Comparison of ENCODE assay signal across 9 mouse cellular contexts in the genomic region with DNA sequence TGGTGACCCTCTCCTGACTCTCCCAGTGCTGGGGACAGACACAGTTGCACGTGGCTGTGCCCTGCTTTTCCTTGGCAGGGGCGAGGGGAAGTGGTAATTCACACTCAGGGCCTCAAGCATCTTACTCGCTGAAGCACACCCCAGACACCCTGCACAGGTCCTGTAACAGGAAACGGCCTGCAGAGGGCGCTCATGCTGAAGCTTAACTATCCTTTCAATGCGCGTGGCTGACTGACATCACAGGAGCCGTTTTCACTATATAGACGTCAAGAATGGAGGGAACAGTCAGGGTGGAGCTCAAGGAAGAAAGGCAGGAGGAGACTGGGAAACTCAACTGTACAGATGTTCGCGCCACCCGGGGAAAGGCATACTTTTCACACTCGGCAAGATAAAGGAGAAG. TPM values are rescaled to one million over a fixed set of nuclear protein-coding genes. Genes with fewer than 3 reads are reported as not detected.
DNase-seq lines count a peak whose midpoint lies in the region; ATAC-seq and TF ChIP-seq lines count a peak whose summit lies in the region.
"Had no signal": no experiment of that assay in that cellular context is flagged by ENCODE, and none has a peak within 500 bp of the region (broad histone marks: within the 10 kb centered on the region; RNA-seq: fewer than 3 reads in every experiment).

No protein-coding gene starts in this region.

- H3K27me3 ChIP-seq in forebrain, embryonic 15.5 days = no peaks in the 10 kb centered on the region
- no peaks in the 10 kb centered on the region for H3K27me3 ChIP-seq in limb, embryonic 14.5 days (ENCODE audit: control insufficient read depth, insufficient read depth, low read length)
- H3K27me3 ChIP-seq: heart, embryonic 15.5 days had no signal

- no peaks in the 10 kb centered on the region for H3K9me3 ChIP-seq in forebrain, embryonic 15.5 days
- no peaks in the 10 kb centered on the region for H3K9me3 ChIP-seq in limb, embryonic 14.5 days (ENCODE audit: control insufficient read depth, low read length)
- H3K9me3 ChIP-seq: heart, embryonic 15.5 days had no signal

- H3K36me3 ChIP-seq in forebrain, embryonic 15.5 days = peaks cover 76% of the 10 kb centered on the region
- peaks cover 80% of the 10 kb centered on the region for H3K36me3 ChIP-seq in limb, embryonic 14.5 days (ENCODE audit: control insufficient read depth, insufficient read depth, low read length)

- no peaks in the 10 kb centered on the region for H3K4me1 ChIP-seq in forebrain, embryonic 15.5 days
- H3K4me1 ChIP-seq in limb, embryonic 14.5 days (ENCODE audit: control insufficient read depth, insufficient read depth, low read length) = no peaks in the 10 kb centered on the region
- H3K4me1 ChIP-seq: heart, embryonic 15.5 days had no signal

- TF ChIP-seq POLR2A in limb, embryonic 14.5 days (IDR thresholded peaks at IDR 0.05; ENCODE audit: borderline replicate concordance, extremely low read depth, insufficient read depth, insufficient read length) = no peak

- no peak overlapping the region for H3K9ac ChIP-seq in forebrain, embryonic 15.5 days (replicated peaks)
- no peak overlapping the region for H3K9ac ChIP-seq in limb, embryonic 14.5 days (ENCODE audit: low read depth, low read length, severe bottlenecking)
- H3K9ac ChIP-seq: heart, embryonic 15.5 days had no signal

- H3K4me3 ChIP-seq in forebrain, embryonic 15.5 days = no peak overlapping the region
- no peak overlapping the region for H3K4me3 ChIP-seq in limb, embryonic 14.5 days (replicated peaks; ENCODE audit: low read length)
- H3K4me3 ChIP-seq: heart, embryonic 15.5 days had no signal

- H3K27ac ChIP-seq in forebrain, embryonic 15.5 days (replicated peaks) = no peak overlapping the region
- H3K27ac ChIP-seq in limb, embryonic 14.5 days (replicated peaks; ENCODE audit: low read depth, low read length) = no peak overlapping the region
- H3K27ac ChIP-seq: heart, embryonic 15.5 days had no signal

- ATAC-seq in forebrain, embryonic 15.5 days (replicated peaks) = peak; percentile 23
- ATAC-seq in limb, embryonic 14.5 days (ENCODE audit: low FRiP score, low read depth) = no peak

- 54% methylated on average over 13 of the region's 13 CpGs for WGBS in forebrain, embryonic 15.5 days
- WGBS in limb, embryonic 14.5 days = 55% methylated on average over 13 of the region's 13 CpGs

- H3K4me2 ChIP-seq in forebrain, embryonic 15.5 days (replicated peaks) = no peak overlapping the region
- H3K4me2 ChIP-seq in limb, embryonic 14.5 days (replicated peaks; ENCODE audit: low read depth, low read length, severe bottlenecking) = no peak overlapping the region
- H3K4me2 ChIP-seq: heart, embryonic 15.5 days had no signal

- peak; percentile 47 to 76 for DNase-seq in left cerebral cortex, adult 18-20 months (ENCODE audit: low spot score in 2 of 2)
- no peak for DNase-seq in left cerebral cortex, adult 11 months (ENCODE audit: low spot score)
- DNase-seq in WW6 (ENCODE audit: low read depth, low spot score) = peak; percentile 56
- DNase-seq in cerebellum, adult 11-12 months = peak; percentile 45
- peak; percentile 24 for DNase-seq in limb, embryonic 14.5 days (ENCODE audit: low spot score)
- DNase-seq in retina, embryonic 14.5 days (ENCODE audit: low spot score) = peak; percentile 67
- DNase-seq in Muller cell, postnatal 12 days (ENCODE audit: inconsistent ontology term) = no peak

RNA-seq across cellular contexts. Expression of a gene that starts 23.8 kb away (rescaled TPM):
- 10 to 100 TPM; 16.5 to 19.1 TPM for total RNA-seq in left cerebral cortex, adult 18-20 months (2021)
- 3.0 and 3.7 TPM in 2 replicates for polyA plus RNA-seq in forebrain, embryonic 15.5 days (2015; fragmentation: Nextera tagmentation; extraction: Ambion mirVana)
- polyA plus RNA-seq in limb, embryonic 14.5 days (2012; rRNA removed) = 0.24 and 0.26 TPM in 2 replicates
- 0.06 and 0.19 TPM in 2 replicates for polyA plus RNA-seq in limb, embryonic 14.5 days (2014; fragmentation: Nextera tagmentation; extraction: Ambion mirVana)

Comparison
In these comparisons a context has a peak if more than half of its experiments do, and no peak if none do; other contexts are left out.
1. DNase-seq: peak in left cerebral cortex, adult 18-20 months (2 of 2), WW6 (single experiment), cerebellum, adult 11-12 months (single experiment), limb, embryonic 14.5 days (single experiment) and retina, embryonic 14.5 days (single experiment); none in left cerebral cortex, adult 11 months (single experiment) and Muller cell, postnatal 12 days (single experiment).